Mouse (Mus musculus): ENCODE measurements around the gene Gpr37l1.

The Gpr37l1 gene

DNA sequence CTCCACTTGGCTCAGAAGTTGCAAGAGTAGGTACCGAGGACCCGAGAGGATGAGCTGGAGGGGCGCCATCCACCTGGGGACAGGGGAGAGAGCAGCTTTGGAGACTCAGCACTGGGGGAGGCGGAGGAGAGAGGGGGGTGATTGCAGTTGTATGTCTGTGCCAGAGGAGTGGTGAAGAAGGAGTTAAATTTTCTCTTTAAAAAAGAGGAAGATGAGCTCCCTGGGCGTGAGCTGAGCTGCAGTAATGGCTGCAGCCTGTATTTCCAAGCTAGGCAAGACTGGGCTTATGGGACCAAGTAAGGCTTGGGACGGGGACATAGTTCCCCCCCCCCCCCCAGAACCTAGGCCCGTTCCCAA lies 19.8 kb downstream of the Gpr37l1 start:
- peak; percentile 34 for DNase-seq (ENCODE audit: low spot score)

DNA sequence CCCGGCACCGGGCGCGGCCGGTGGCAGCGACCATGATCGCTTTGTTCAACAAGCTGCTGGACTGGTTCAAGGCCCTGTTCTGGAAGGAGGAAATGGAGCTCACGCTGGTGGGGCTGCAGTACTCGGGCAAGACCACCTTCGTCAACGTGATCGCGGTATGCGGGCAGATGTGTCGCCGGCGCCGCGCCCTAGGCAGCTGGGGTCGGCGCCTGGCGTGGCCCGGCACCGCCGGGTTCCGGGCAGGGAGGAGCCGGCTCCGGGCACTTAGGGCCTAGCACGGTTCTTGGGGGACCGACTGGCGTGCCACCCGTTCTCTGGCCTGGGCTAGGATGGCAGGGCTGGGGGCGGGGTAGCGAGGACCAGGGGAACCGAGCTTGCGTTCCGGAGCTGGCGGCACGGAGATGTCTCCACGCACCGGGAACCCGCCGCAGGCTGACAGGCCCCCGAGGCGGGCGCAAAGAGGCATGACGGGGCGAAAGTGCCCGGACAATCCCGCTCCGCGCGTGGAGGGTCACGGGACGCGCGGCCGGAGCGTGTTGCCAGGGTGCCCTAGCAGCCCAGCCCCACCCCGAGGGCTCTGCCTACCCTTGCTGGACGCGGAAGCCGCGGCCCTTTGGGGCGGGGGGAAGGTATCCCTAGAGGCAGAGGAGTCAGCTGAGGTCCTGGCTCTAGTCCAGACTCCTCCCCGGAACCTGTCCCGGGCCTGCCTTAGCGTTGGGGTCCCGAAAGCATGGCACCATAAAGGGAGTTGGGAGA lies 20.4 kb downstream of the Gpr37l1 start:
- DNase-seq (ENCODE audit: low spot score), result peak; percentile 58

DNA sequence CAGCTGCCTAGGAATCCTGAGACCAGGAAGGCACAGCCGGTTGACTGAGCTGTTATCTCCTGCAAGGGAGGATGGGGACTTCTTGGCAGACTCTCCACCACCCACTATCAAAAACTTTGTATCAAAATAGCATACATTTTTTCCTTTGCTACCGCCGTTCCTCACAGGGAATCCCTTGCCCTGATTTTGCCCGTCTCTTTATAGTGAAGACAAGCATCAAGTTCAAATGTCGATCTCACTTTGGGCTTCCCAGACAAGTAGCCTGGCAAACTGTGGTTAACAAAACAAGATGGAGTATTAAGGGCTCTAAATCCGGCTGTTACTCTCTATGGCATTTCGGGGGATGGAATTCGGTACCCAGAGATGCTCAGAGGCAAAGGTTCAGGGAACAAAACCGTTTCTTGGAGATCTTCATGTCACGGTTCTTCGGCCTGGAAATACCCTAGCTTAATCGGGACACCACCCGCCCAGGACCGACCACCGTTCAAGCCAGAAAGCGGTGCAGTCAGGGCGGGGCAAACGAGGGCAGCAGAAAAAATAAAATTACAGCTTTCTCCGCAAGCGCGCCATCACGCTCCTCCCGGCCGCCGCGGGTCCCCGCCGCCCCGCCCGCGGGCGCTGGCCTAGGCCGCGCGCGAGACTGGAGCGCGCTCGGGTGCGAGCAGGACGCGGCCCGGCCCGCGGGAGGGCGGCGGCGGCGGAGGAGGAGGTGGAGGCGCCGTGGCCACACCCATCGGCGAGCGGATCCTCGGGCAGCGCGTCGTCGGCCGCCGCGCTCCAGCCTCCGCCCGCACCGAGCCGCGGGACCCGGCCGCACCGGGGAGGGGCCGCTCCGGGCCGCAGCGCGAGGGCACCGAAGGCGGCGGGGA lies 21.2 kb downstream of the Gpr37l1 start, which contains the start of gene Arl8a:
Arl8a (plus strand) TSS at position 748 of the 869 bp plus-strand sequence.
- DNase-seq (ENCODE audit: low spot score), result peak; percentile 79

DNA sequence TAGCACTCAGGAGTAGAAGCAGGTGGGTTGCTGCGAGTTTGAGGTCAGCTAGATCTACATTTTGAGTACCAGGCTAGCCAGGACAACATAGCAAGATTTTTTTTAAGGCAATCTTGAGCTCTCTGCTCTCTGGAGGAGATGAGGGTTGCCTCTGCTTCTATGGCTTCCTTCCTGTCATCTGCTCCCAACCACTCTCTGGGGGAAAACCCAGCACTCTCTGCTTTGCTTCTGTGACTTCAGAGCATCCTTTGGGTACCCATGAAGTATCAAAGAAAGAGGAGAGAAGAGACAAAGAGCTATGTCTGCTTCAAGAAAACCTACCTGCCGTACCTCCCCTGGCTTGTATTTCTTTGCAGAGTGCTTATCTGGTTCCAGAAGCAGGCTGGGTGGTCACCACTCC lies 23.5 kb downstream of the Gpr37l1 start:
- no peak for DNase-seq (ENCODE audit: low spot score)

DNA sequence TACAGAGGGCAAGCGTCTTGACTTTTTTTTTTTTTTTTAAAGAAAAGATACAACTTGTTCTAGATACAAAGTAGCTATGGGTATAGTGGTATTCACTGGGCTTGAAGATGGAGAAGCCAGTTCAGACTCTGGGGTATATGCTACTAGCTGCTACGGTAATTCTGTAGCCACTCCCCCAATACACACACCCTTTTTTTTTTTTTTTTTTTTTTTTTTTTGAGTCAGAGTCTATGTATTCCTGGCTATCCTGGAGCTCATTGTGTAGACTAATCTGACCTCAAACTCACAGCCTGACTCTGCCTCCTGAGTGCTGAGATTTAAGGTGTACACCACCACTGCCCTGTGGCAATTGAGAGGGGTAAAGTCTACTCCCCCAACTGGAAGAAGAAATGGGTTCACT lies 25.0 kb downstream of the Gpr37l1 start:
- no peak for DNase-seq (ENCODE audit: low spot score)

DNA sequence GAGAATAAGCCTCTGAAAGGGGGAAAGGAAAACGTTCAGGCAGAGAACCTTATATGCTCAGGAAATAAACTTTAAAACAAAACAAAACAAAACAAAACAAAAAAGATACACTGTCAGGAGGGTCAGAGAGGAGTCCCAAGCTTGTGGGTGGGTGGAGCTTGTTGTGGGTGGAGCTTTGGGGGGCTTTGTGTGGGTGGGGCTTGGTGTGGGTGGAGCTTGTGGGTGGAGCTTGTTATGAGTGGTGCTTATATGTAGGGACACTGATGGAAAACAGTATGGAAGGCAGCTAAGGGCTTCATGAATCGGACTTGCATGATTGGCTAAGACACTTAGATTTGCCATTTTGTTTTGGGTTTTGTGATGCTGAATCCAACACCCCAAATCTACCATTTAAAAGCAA lies 27.6 kb downstream of the Gpr37l1 start:
- DNase-seq (ENCODE audit: low spot score), result no peak

DNA sequence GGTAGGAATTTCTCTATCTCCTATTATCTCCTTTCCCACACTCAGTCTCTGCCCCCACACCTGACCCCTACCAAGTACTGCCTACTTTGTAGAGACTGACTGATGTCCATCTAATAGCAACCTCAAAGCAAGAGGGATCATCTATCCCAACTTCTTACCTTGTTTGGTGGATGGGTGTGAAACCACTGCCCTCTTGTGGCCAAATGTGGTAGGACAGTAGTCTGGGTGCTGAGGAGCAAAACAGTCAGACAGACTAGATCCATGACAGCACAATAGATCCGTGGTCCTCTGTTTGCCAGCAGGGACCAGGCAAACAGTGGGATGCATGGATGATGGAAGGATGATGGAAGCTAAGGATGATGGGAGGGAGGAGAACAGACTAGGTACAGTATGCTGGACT lies 31.0 kb downstream of the Gpr37l1 start:
- DNase-seq (ENCODE audit: low spot score), result peak; percentile 87

DNA sequence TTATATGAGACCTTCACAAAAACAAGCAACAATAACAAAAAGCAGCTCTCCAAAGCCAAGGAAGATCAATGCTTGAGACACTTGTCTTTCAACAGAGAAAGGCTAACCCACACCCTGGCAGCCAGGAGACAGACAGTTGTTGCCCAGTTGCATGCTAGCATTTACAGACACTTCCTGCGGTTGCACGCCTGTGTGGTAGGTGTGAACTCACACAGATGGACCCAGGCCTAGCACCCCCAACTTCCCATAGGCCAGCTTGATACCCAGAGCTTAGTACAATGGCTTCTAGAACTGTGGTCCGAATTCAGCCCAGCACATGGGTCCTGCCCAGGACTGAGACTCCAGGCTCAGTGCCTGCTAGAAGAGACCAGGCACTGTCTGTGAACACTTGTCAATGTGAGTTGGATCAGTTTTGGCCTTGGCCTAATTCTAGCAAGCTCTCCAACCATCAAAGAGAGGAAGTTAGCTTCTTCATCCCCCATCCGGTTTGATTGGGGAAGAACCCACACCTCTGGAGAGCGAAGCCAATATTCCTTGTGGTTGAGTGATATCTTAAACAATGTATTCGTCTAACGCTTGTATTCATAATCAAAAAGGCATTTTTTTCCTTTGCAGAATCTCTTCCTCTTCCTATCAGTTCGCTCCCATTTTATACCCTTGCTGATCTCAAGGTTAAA lies 32.2 kb downstream of the Gpr37l1 start:
- no peak for DNase-seq (ENCODE audit: low spot score)

DNA sequence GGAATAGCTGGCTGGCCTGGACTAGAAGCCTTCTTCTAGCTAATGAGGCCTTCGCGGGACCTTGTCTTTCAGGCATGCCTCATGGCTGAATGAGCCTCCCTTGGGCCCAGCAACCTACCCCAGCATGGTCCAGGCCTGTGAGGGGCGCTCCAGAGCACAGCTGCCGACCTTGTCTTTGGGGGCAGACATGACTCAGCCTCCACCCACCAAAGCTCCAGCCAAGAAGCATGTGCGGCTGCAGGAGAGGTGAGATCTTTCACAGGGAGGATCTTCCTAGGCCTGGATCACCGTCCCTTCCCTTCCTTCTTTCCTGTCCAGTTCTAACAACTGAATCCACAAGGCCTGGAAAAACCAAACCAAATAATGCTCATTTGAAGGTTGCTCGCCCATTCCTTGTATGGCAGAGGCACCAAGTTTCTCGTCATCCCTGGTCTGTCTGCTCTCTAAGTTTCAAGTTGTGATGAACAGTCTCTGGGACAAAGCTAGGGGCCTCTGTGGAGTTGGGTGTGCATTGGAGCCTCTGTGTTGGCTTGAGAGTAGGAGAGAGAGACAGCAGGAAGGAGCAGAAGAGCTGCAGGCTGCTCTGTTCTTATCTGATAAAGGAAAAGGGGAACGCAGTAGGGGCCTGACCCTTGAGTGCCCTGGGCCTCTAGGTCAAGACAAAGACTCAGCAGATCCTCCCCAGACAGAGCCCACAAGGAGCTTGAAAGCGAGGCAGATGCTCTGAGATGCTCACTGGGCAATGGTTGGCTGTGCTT lies 33.6 kb downstream of the Gpr37l1 start:
- DNase-seq (ENCODE audit: low spot score), result no peak

DNA sequence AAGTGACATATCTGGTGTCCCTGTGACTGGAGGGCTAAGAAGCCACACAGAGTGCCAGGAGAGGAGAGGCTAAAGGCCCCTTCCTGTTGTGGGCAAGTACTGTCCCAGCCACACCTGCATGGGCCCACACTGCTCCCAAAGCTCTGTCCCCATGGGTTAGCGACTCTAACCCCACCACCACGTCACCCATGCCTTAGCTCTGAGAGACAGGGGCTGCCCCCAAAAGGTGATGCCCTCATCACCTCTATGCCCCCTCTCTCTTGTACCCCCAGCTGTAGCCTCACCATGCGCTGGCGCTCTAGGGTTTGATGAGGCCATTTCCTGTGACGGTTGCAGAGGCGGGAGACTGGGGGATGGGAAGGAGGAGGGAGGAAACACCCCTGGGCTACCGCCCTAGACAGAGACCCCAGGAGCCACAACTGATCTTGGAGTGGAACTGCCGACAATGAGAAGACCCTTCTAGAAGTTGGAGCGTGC lies 34.5 kb downstream of the Gpr37l1 start:
- DNase-seq (ENCODE audit: low spot score), result no peak

DNA sequence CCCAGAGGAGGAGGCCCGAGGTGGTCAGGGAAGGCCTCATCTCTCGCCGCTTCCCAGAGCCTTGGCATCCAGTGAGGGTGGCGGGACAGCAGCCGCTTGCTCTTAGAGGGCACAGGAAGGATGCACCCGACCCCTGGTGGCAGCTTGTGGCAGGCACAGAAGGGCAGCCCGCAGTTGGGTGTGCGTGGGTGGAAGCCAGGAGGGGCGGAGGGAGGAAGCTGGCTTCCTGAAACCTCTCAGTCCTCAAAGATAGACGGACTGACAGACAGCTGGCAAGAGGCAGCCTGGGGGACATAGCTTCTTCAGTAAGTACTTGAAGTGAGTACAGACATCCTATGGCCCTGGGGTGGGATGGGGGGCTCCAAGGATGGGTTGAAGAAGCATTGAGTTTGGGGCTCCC lies 35.0 kb downstream of the Gpr37l1 start, which contains the start of gene Ptpn7:
Ptpn7 (plus strand) TSS at position 228 of the 400 bp plus-strand sequence.
- DNase-seq (ENCODE audit: low spot score), result peak; percentile 59

DNA sequence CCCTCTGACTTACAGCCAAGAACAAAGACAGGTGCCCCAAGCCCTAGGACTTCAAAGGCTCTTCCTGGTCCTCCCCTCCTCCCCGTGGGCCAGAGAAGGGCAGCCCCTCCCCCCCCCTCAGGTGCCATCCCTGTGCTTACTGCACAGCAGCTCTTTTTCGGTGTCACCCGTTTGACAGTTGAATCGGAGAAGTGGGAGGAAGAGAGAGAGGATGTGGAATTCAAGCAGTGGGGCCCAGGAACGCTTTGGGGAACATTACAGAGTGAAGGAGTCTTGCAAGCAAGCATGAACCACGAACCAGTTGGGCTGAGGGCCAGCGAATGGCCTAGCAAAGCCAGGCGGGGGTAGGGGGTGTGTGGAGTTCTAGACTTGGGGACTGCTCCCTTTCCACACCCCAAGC lies 35.9 kb downstream of the Gpr37l1 start:
- DNase-seq (ENCODE audit: low spot score), result no peak

DNA sequence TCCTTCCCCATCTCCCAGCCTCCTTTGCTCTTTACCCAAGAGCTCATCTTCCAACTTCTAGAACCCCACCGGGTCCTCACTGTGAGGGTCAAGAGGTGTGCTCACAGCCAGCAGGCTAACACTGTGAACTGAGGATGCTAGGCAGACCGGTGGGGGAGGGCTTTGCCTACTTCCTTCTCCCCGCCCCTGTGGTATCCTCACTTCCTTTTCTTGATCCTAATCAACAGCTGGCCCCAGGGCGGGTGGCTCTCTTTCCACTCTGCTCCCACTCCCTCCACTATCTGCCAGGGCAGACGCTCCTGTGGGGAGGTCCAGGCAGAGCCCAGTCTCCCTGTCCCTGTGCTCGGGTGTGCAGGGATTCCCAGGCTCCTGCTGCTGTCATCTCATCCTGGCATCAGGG lies 36.4 kb downstream of the Gpr37l1 start:
- DNase-seq (ENCODE audit: low spot score), result no peak

DNA sequence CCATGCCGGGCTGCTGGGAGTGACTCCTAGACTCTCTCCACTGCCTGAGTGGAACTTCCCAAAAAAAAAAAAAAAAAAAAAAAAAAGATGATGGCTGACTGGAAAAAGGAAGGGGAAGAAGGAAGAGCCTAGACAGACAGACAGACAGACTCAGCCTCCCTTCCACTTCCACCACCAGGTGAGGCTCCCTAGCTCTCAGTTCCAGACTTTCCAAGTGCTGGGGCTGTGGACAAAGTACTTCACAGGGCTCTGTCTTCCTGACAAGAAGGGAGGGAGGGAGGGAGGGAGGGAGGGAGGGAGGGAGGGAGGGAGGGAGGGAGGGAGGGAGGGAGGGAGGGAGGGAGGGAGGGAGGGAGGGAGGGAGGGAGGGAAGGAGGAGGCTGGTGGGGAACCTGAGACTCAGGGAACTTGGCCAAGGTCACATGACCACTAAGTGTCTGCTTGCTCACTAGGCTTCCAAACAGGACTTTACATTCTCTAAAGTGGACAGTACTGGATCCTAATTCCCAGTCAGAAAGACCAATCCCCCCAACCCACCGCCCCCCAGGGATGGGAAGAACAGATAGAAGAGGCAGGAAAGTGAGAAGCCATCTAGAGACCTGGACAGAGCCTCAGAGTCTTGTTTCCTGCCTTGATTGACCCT lies 37.0 kb downstream of the Gpr37l1 start:
- no peak for DNase-seq (ENCODE audit: low spot score)

DNA sequence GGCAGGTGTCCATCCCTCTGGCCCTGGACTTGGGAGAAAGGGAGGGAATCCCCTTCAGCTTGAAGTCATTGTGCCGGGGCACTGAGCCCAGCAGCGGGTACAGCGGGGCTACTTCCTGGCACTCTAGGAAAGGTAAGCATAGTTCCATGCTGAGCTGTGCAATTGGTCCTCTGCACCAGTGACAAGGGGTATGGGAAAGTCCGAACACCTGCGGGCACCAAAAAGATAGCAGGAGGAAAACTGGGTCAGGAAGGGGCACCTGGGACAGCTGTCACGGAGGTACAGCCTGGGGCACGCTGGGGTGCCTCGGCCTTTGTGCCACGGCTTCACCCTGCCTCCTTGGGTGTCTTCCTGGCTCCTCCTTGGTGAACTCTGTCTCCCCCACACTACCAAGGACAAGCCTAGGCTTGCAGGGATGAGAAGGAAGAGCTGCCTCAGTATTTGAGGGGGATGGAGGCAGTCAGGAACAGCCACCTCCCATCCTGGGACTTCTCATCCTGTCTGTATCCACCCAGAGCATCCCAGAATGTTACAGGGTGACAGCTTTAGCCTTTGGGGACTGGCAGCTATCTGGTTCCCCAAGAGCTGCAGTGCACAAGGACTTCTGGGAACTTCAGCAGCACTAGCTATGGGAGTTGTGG lies 37.8 kb downstream of the Gpr37l1 start:
- no peak for DNase-seq (ENCODE audit: low spot score)

DNA sequence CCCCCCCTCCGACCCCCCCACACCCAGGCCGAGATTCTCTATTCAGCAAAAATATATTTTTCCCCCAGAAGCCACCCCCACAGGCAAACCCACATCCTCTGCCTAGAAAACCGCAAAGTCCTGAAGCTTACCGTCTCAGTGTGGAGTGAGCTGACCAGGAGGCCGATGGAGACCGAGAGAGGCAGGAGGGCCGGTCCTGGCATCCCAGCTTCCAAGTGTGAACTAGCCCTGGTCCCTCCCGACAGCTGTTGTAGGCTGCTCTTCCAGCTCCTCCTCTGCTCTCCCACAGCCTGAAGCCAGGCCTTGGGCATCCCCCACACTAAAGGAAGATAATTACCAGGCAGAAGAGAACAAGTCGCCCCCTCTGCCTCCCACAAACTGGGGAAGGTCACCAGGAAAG lies 38.5 kb downstream of the Gpr37l1 start:
- no peak for DNase-seq (ENCODE audit: low spot score)

DNA sequence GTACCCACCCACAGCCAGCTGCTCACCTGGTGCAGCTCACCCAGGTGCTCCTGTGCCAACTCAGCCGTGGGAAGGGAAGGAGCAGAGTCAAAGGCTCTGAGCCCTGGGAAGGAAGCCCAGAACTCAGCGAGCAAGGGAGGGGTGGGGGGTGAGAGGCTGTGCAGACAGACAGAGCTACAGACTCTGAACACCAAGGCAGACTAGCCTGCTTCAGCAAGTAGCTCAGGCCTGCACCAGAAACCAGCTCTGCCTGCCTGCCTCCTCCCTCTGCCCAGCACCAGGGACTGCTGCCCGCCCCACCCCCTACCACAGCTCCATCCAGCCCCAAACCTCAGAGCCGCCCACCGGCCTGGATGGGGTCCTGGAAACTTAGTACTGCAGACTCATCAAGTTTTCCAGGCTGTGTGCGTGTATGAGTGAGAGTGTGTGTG lies 39.5 kb downstream of the Gpr37l1 start:
- DNase-seq (ENCODE audit: low spot score), result no peak

DNA sequence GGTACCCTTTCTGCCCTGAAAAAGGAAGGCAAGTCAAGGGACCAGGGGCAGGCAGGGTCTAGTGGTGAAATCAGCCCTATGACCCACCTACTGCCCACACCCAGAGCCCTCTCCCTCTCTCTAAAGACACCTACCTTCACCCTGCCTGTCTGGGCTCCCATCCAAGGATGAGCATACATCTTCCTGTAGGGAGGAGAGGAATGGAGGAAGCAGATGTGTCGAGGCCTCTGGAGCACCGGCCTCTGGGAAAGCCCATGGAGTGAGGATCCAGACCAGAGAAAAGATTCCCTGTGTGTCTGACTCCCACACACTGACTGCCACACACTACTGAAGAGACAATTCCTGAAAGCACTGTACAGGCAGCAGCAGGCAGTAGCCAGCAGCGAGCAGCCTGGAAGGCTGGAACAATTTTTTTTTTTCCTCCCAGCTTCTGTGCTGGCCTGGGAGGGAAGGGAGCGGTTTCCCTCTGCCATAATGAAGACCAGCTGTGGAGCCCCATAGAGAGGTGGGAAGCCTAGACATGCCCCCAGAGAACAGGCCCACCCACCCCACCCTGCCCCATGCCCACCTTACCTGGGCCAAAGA lies 40.9 kb downstream of the Gpr37l1 start:
- DNase-seq (ENCODE audit: low spot score), result no peak

DNA sequence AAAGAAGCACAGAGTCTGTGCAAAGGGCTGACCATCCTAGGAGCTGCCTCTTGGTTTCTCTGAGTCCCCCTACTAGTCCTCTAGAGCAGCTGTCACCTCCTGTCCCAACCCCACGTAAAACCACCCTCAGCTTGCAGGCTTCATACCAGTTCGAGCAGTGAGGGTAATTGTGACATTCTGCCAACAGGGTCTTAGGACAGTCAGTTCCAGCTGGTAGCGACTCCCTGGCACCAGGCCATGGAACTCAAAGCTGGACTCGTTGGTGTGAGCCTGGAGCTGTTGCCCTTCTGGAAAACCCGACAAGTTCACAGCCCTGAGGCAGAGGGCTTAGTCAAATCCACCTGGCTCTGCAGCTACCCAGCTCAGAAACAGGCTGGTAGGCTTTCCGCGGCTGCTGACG lies 41.5 kb downstream of the Gpr37l1 start:
- DNase-seq (ENCODE audit: low spot score), result no peak
